Mouse (Mus musculus) liver, embryonic 14.5 days (tissue): ENCODE results near the gene Hoxa13. TPM values are rescaled to one million over a fixed set of nuclear protein-coding genes. Genes with fewer than 3 reads are reported as not detected.

Experiments
- ATAC-seq: fragments of 200-750 bp; cut with Nextera tagmentation; 2 replicates; pipeline ENCODE4 v1.8.0; 2017; ENCODE audit warnings: moderate number of reproducible peaks, mild to moderate bottlenecking, moderate library complexity; ENCODE audit not compliant: insufficient read depth
- DNase-seq, 3 experiments: peaks; one replicate each; pipeline ENCODE4 v3.0.0-alpha.2; 2012 to 2013; ENCODE audit warnings: low read depth in 3 of 3, low spot score in 3 of 3
- H3K27ac ChIP-seq: fragments of 300-500 bp; sonication (generic); 2 replicates; pipeline ENCODE4 v1.5.1; 2014; ENCODE audit warnings: moderate library complexity, mild to moderate bottlenecking, control low read depth, inconsistent platforms
- H3K27me3 ChIP-seq: fragments of 300-500 bp; sonication (generic); 2 replicates; pipeline ENCODE4 v1.6.1; 2014; ENCODE audit warnings: mild to moderate bottlenecking, low read length, moderate library complexity; ENCODE audit not compliant: control insufficient read depth, insufficient read depth
- H3K36me3 ChIP-seq: fragments of 300-500 bp; sonication (generic); replicated peaks from 2 replicates; pipeline ENCODE4 v1.6.1; 2014; ENCODE audit warnings: low read depth; ENCODE audit not compliant: control insufficient read depth, insufficient read depth
- H3K4me1 ChIP-seq, 2 experiments: fragments of 200-500 bp in 1 of 2; fragments of 300-500 bp in 1 of 2; sonication (generic) in 1 of 2; replicated peaks; 2 replicates each; pipeline ENCODE4 v1.6.1; 2012 to 2014; ENCODE audit warnings: antibody characterized with exemption in 1 of 2, inconsistent platforms in 1 of 2, low read length in 1 of 2; ENCODE audit not compliant: control insufficient read depth in 2 of 2, insufficient read depth in 2 of 2
- H3K4me2 ChIP-seq: fragments of 300-500 bp; sonication (generic); 2 replicates; pipeline ENCODE4 v1.6.1; 2014; ENCODE audit warnings: low read depth, mild to moderate bottlenecking, control low read depth, moderate library complexity
- H3K4me3 ChIP-seq, 2 experiments: fragments of 200-500 bp in 1 of 2; fragments of 300-500 bp in 1 of 2; sonication (generic) in 1 of 2; 2 replicates each; pipeline ENCODE4 v1.5.1; 2012 to 2014; ENCODE audit warnings: low read depth in 2 of 2, low read length in 2 of 2, mild to moderate bottlenecking in 2 of 2, control low read depth in 1 of 2, inconsistent platforms in 1 of 2, moderate library complexity in 1 of 2; ENCODE audit not compliant: insufficient read depth in 1 of 2
- H3K9ac ChIP-seq: fragments of 300-500 bp; sonication (generic); replicated peaks from 2 replicates; pipeline ENCODE4 v1.6.1; 2014; ENCODE audit warnings: mild to moderate bottlenecking, control low read depth, moderate library complexity
- H3K9me3 ChIP-seq: fragments of 300-500 bp; sonication (generic); 2 replicates; pipeline ENCODE4 v1.6.1; 2016; ENCODE audit warnings: low read length, mixed read lengths; ENCODE audit not compliant: control insufficient read depth
- CTCF ChIP-seq: IDR thresholded peaks from 2 replicates; pipeline ENCODE4 v1.5.1; 2016; ENCODE audit warnings: antibody characterized with exemption, low read depth, control low read depth
- EP300 ChIP-seq: IDR thresholded peaks from 2 replicates; pipeline ENCODE4 v1.6.1; 2016; ENCODE audit warnings: antibody characterized with exemption, low read depth
- WGBS: fragments of 180-500 bp; shearing (Covaris S2); extraction: QIAGEN DNeasy Blood & Tissue Kit; methylation state at CpG from one replicate; pipeline ENCODE4 v1.1.7; 2014; ENCODE audit not compliant: insufficient replicate concordance; 5-methylcytosine and 5-hydroxymethylcytosine counted together
- polyA plus RNA-seq, 2 experiments: library from polyadenylated mRNA; depleted of rRNA in 1 of 2; stranded (reverse) in 1 of 2; unstranded in 1 of 2; fragments of >200 nt; fragmentation: Nextera tagmentation in 1 of 2; extraction: Ambion mirVana in 1 of 2; gene quantifications; 2 replicates each; pipeline versions ENCODE4 v1.2.1 to v1.2.3; 2012 to 2014

The Hoxa13 gene
- polyA plus RNA-seq, 2 experiments, result 0.02 TPM; not detected in 1

DNA sequence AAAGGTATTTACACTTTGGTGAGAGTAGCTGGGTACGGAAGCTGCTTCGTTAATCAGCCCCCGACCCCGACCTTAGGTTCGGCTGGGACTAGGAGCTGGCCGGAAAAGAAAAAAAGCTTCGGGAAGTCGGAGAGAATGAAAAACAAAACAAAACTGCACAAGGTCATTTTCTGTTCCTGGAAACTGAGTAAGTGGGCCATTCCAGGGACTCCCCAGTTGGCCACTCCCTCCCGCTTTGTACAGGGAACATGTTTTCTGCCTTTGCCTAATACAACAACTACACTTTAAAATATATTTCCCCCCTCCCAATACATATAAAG, 5.9 kb upstream of the Hoxa13 start:
- Histone ChIP-seq H3K27me3 (peaks cover 96% of the 10 kb centered on the region), H3K4me2 (no peak overlapping the region), H3K4me3 (no peak overlapping the region), H3K4me1 (no peaks in the 10 kb centered on the region), H3K27ac (no peak overlapping the region), H3K9ac (no peak overlapping the region), H3K9me3 (no peaks in the 10 kb centered on the region), H3K36me3 (no peaks in the 10 kb centered on the region)
- DNase-seq (no peak), ATAC-seq (no peak)
- WGBS, result 3% methylated on average over 9 of the region's 9 CpGs
- TF ChIP-seq CTCF, result no peak
- TF ChIP-seq EP300, result no peak

DNA sequence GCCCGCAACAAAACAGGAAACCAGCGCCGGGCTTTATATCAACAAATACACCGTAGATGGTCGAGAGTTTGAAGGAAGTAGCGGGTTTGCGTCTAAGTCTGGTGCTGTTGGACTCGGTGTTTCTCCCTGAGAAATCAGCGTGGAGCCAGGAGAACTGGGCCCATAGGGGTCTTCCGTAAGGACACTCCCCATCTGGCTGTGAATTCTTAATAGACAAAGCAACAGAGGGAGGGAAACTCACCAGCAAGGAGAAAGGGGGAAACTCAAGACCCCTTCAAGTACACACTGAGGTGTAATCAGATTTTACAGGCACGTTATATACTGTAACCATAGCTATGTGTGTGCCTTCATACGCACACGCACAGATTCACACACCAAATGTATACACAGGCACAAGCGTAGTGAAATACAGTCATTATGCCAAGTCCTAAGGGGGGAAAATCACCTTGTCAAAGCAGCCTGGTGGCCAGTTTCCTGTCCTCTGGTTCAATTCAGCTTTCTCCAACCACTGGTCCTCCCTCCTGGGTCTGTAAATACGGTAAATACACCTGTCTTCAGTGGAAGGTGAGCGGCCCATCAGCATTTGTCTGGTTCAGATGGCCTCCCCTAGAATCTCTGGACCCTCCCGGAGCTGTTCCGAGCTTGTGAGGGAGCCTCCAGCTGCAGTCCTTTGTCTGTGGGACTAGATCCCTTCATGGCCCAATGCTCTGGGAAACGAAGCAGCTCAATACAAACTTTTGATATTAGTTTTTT, 5.4 kb upstream of the Hoxa13 start:
- H3K27me3 ChIP-seq, result peaks cover 99% of the 10 kb centered on the region
- DNase-seq (no peak), ATAC-seq (no peak)
- H3K4me3 ChIP-seq, result no peak overlapping the region
- H3K9ac ChIP-seq, result no peak overlapping the region
- no peaks in the 10 kb centered on the region for H3K9me3 ChIP-seq
- TF ChIP-seq CTCF, result no peak
- no peak for TF ChIP-seq EP300
- no peak overlapping the region for H3K27ac ChIP-seq
- 1% methylated on average over 19 of the region's 19 CpGs for WGBS
- no peaks in the 10 kb centered on the region for H3K36me3 ChIP-seq
- no peaks in the 10 kb centered on the region for H3K4me1 ChIP-seq
- no peak overlapping the region for H3K4me2 ChIP-seq

DNA sequence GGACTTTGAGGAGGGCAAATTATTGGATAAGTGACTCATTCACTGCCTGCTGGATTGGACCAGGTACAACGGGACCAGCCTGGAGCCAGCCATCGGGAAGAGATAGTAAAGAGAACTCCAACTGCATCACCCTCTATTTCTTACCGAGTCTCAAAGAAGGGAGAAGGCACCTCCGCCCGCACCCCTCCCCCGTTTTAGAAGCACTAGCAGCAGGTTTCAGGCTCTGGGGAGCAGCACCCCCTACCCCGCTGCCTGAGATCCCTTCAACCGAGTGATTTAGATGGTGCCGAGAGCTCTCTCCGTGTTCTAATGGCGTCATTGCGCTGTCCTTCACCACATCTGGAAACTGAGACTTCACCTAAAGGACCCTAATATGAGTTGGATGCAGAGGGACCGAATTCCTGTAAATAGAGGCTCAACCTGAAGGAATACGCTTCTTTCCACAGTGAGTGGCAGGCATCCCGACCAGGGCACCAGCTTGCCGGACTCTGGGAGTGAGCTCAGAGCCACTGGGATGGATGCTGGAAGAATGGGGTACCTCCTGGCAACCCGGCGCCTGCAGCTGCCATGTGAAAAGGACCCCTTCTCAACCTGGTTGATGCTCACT, 4.7 kb upstream of the Hoxa13 start:
- TF ChIP-seq CTCF (no peak), EP300 (no peak)
- no peaks in the 10 kb centered on the region for H3K9me3 ChIP-seq
- WGBS, result 5% methylated on average over 18 of the region's 18 CpGs
- H3K4me2 ChIP-seq, result no peak overlapping the region
- H3K27me3 ChIP-seq, result peaks cover 99% of the 10 kb centered on the region
- H3K4me1 ChIP-seq, result no peaks in the 10 kb centered on the region
- H3K4me3 ChIP-seq, result no peak overlapping the region
- no peak overlapping the region for H3K27ac ChIP-seq
- no peak overlapping the region for H3K9ac ChIP-seq
- no peaks in the 10 kb centered on the region for H3K36me3 ChIP-seq
- no peak for DNase-seq
- no peak for ATAC-seq

DNA sequence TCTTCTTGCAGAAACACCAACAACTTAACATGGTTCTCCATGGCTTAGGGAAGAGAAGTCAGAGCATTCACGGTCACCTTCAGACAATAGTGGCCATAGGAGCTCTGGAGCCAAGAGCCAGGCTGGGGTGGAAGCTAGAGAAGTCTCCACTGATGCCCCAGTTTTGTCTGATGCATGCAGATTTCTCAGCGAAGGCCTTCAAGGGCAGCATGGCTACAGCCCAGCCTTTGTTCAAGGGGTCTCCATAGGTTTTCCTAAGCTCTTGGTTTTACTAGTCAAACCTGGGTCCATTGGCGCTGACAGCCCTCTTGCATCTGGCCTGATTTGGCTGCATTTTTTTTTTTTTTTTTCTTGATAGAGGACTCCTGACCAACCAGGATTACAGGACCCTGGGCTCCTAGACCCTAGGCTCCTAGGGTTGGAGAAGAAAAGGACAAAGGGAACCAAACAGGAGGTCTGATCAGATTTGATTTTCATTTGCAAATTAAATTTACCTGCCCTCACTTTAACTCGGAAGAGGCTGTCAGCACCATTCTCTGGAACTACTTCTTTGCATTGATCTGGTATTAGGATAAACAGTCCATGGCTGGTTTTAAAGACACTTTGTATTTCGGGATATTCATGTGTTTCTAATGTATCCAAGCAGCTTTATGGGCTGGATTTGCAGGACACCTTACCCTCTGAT, 3.6 kb upstream of the Hoxa13 start:
- no peak overlapping the region for H3K4me2 ChIP-seq
- TF ChIP-seq EP300 (no peak), CTCF (no peak)
- H3K27ac ChIP-seq, result no peak overlapping the region
- H3K4me3 ChIP-seq, result no peak overlapping the region
- WGBS, result 4% methylated on average over 5 of the region's 5 CpGs
- H3K9me3 ChIP-seq, result no peaks in the 10 kb centered on the region
- no peak for DNase-seq
- no peaks in the 10 kb centered on the region for H3K4me1 ChIP-seq
- no peak overlapping the region for H3K9ac ChIP-seq
- H3K36me3 ChIP-seq, result no peaks in the 10 kb centered on the region
- ATAC-seq, result no peak
- peaks cover 99% of the 10 kb centered on the region for H3K27me3 ChIP-seq

DNA sequence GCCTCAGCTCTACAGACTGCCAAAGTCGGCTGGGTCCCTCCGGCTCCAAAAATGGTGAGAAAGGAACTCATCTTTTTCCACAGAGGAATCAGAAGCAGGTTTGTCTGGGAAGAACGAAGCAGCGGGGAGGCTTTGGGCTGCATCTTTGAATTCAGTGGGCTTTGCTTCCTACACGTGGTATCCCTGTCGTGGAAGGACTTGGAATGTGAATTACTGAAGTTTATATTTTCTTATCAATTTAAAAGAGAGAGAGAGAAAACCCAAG, 2.6 kb upstream of the Hoxa13 start:
- no peak for ATAC-seq
- no peak overlapping the region for H3K4me2 ChIP-seq
- no peak overlapping the region for H3K27ac ChIP-seq
- H3K9me3 ChIP-seq, result no peaks in the 10 kb centered on the region
- H3K9ac ChIP-seq, result no peak overlapping the region
- no peak overlapping the region for H3K4me3 ChIP-seq
- TF ChIP-seq CTCF (no peak), EP300 (no peak)
- no peaks in the 10 kb centered on the region for H3K36me3 ChIP-seq
- WGBS, result 2% methylated on average over 6 of the region's 6 CpGs
- no peaks in the 10 kb centered on the region for H3K4me1 ChIP-seq
- peaks cover 99% of the 10 kb centered on the region for H3K27me3 ChIP-seq
- DNase-seq, result no peak
